Comparison of ENCODE assay signal across 9 mouse cellular contexts in genomic region chr2:173349510-173349909, GRCm38 (mm10).
DNase-seq lines count a peak whose midpoint lies in the region; ATAC-seq lines count a peak whose summit lies in the region.
"Had no signal": no experiment of that assay in that cellular context is flagged by ENCODE, and none has a peak within 500 bp of the region (broad histone marks: within the 10 kb centered on the region; RNA-seq: fewer than 3 reads in every experiment).

No protein-coding gene starts in this region.

- peaks cover under 1% of the 10 kb centered on the region; the same call in 1 of the 2 replicates for H3K9me3 ChIP-seq in heart, embryonic 14.5 days (ENCODE audit: control insufficient read depth, low read length)
- no peaks in the 10 kb centered on the region for H3K9me3 ChIP-seq in heart, embryonic 10.5 days

- H3K9ac ChIP-seq in heart, embryonic 14.5 days (ENCODE audit: low read length) = no peak overlapping the region

- no peaks in the 10 kb centered on the region for H3K36me3 ChIP-seq in heart, embryonic 14.5 days (ENCODE audit: control insufficient read depth, insufficient read depth, low read length)
- no peaks in the 10 kb centered on the region for H3K36me3 ChIP-seq in heart, embryonic 10.5 days
- H3K36me3 ChIP-seq in macrophage (ENCODE audit: inconsistent target) = no peaks in the 10 kb centered on the region

- H3K4me1 ChIP-seq in heart, embryonic 14.5 days (ENCODE audit: control insufficient read depth in 2 of 2, insufficient read depth in 2 of 2, low read length in 2 of 2) = peaks cover 34 to 35% of the 10 kb centered on the region in 2 experiments
- peaks cover 42% of the 10 kb centered on the region for H3K4me1 ChIP-seq in heart, embryonic 10.5 days

- no peak overlapping the region for H3K4me2 ChIP-seq in heart, embryonic 14.5 days (ENCODE audit: low read length)

- H3K27me3 ChIP-seq in heart, embryonic 14.5 days (ENCODE audit: control insufficient read depth, insufficient read depth, low read length) = no peaks in the 10 kb centered on the region
- 0 out of 2 replicates have a peak, but pooled peaks cover 2% of the 10 kb centered on the region for H3K27me3 ChIP-seq in heart, embryonic 10.5 days (ENCODE audit: insufficient read depth, poor library complexity, severe bottlenecking)

- intact Hi-C loops in gastrocnemius, postnatal 36 days (cut with DNase I) = no loop called here

- peak; percentile 15; the same call in 1 of the 2 replicates for ATAC-seq in heart, embryonic 14.5 days (ENCODE audit: insufficient number of reproducible peaks, insufficient read depth, low FRiP score, low read depth)
- ATAC-seq in common myeloid progenitor, adult 5-6 weeks (replicated peaks; ENCODE audit: low read depth, poor library complexity, severe bottlenecking) = peak; percentile 80

- no peak overlapping the region for H3K4me3 ChIP-seq in heart, embryonic 14.5 days (ENCODE audit: control insufficient read depth in 1 of 2, insufficient read depth in 1 of 2, low read depth in 1 of 2, low read length in 2 of 2)
- H3K4me3 ChIP-seq in heart, embryonic 10.5 days = no peak overlapping the region
- no peak overlapping the region for H3K4me3 ChIP-seq in macrophage (ENCODE audit: inconsistent target)

- 36% methylated on average over 9 of the region's 9 CpGs for whole genome bisulfite sequencing in heart, embryonic 14.5 days
- WGBS in heart, embryonic 10.5 days = 61% methylated on average over 9 of the region's 9 CpGs
- 49% methylated on average over 9 of the region's 9 CpGs for WGBS in macrophage (ENCODE audit: missing documents)

- DNase-seq in heart, embryonic 10.5 days (ENCODE audit: low spot score) = no peak
- DNase-seq in thymus, postnatal 14 days = peak; percentile 81
- DNase-seq in gastrocnemius, postnatal 36 days = no peak
- DNase-seq in kidney, postnatal 10 days = no peak
- DNase-seq in layer of hippocampus, postnatal 10 days (ENCODE audit: low spot score in 2 of 2) = no peak
- DNase-seq: midbrain, embryonic 14.5 days had no signal

- H3K27ac ChIP-seq in heart, embryonic 14.5 days (replicated peaks in 1 of 2; ENCODE audit: control insufficient read depth in 1 of 2, insufficient read depth in 1 of 2, low read depth in 2 of 2, low read length in 2 of 2) = no peak overlapping the region
- H3K27ac ChIP-seq in heart, embryonic 10.5 days = no peak overlapping the region; the same call in 1 of the 2 replicates
- H3K27ac ChIP-seq in macrophage = peak overlapping the region; percentile 8

- no peaks in the 10 kb centered on the region for H3K79me2 ChIP-seq in macrophage (ENCODE audit: inconsistent target)
